Mouse (Mus musculus) ES-E14 (cell line): Measurements from ENCODE around the gene Zfyve27. TPM values are rescaled to one million over a fixed set of nuclear protein-coding genes. Genes with fewer than 3 reads are reported as not detected.

Source experiments
- DNase-seq: peaks from one replicate; pipeline ENCODE4 v3.0.0-alpha.2; 2013; ENCODE audit warnings: low read depth, low spot score
- H3K27ac ChIP-seq: 2 replicates; pipeline ENCODE4 v1.5.1; 2012; ENCODE audit warnings: low read depth, mild to moderate bottlenecking, low read length, moderate library complexity, mixed read lengths; ENCODE audit not compliant: poor library complexity, insufficient read depth, severe bottlenecking
- H3K36me3 ChIP-seq: 2 replicates; pipeline ENCODE4 v1.6.1; 2012; ENCODE audit warnings: mild to moderate bottlenecking, low read length, moderate library complexity, mixed read lengths; ENCODE audit not compliant: control insufficient read depth, poor library complexity, insufficient read depth, severe bottlenecking
- H3K4me1 ChIP-seq, 2 experiments: fragments of 150-350 bp in 1 of 2; sonication (generic) in 1 of 2; 2 replicates each; pipeline ENCODE4 v1.6.1; 2012; ENCODE audit warnings: low read length in 2 of 2, mild to moderate bottlenecking in 1 of 2, mixed read lengths in 1 of 2; ENCODE audit not compliant: control insufficient read depth in 2 of 2, insufficient read depth in 2 of 2, poor library complexity in 1 of 2
- H3K4me3 ChIP-seq, 2 experiments: fragments of 150-350 bp in 1 of 2; sonication (generic) in 1 of 2; 2 replicates each; pipeline ENCODE4 v1.5.1; 2012; ENCODE audit warnings: low read length in 2 of 2, low read depth in 1 of 2, mild to moderate bottlenecking in 1 of 2, mixed read lengths in 1 of 2; ENCODE audit not compliant: insufficient read depth in 1 of 2, poor library complexity in 1 of 2, severe bottlenecking in 1 of 2
- H3K9ac ChIP-seq: 2 replicates; pipeline ENCODE4 v1.6.1; 2012; ENCODE audit warnings: low read depth, mild to moderate bottlenecking, low read length, mixed read lengths; ENCODE audit not compliant: poor library complexity, insufficient read depth, severe bottlenecking
- H3K9me3 ChIP-seq: fragments of 150-350 bp; sonication (generic); 2 replicates; pipeline ENCODE4 v1.6.1; 2012; ENCODE audit warnings: low read depth, mild to moderate bottlenecking, low read length; ENCODE audit not compliant: control insufficient read depth, insufficient read depth
- CHD2 ChIP-seq: IDR thresholded peaks from 2 replicates; pipeline ENCODE4 v1.6.1; 2014; ENCODE audit warnings: mild to moderate bottlenecking, low read depth, low read length, inconsistent platforms
- HCFC1 ChIP-seq: IDR thresholded peaks from 2 replicates; pipeline ENCODE4 v1.6.1; 2012; ENCODE audit warnings: low read length, inconsistent platforms, borderline replicate concordance; ENCODE audit not compliant: insufficient read depth
- MAFK ChIP-seq: IDR thresholded peaks from 2 replicates; pipeline ENCODE4 v1.6.1; 2014; ENCODE audit warnings: mild to moderate bottlenecking, low read depth, low read length, inconsistent platforms; ENCODE audit not compliant: insufficient read depth
- ZC3H11A ChIP-seq: IDR thresholded peaks from 2 replicates; pipeline ENCODE4 v1.6.1; 2012; ENCODE audit warnings: low read depth, mild to moderate bottlenecking, inconsistent platforms, low read length, borderline replicate concordance
- ZNF384 ChIP-seq: IDR thresholded peaks from 2 replicates; pipeline ENCODE4 v1.6.1; 2012; ENCODE audit warnings: low read depth, low read length, inconsistent platforms
- in situ Hi-C, 2 experiments: fragments of 600-800 bp; cut with MboI; formaldehyde crosslinking; loops; one replicate each; pipeline ENCODE4 v1.15.1; 2025; ENCODE audit warnings: low sequenced_read_pairs in 2 of 2, inconsistent platforms in 1 of 2; ENCODE audit not compliant: unreplicated experiment in 2 of 2
- total RNA-seq: library from RNA; depleted of rRNA; stranded (reverse); fragments of 300-350 nt; gene quantifications from 2 replicates; pipeline ENCODE4 v1.2.3, GENCODE M21; 2012

The Zfyve27 gene
- total RNA-seq, 1 experiment = 45.9 TPM

GRCm38 (mm10) chr19:42124684-42125083, 39.1 kb upstream of the Zfyve27 start:
- Histone ChIP-seq H3K4me1 (peaks cover 14 to 15% of the 10 kb centered on the region in 2 experiments), H3K27ac (no peak overlapping the region), H3K9me3 (no peaks in the 10 kb centered on the region), H3K36me3 (peaks cover 43% of the 10 kb centered on the region), H3K4me3 (peak overlapping the region in 1 of 2 experiments; percentile 26; a peak in 1 of 4 replicates), H3K9ac (peak overlapping the region; percentile 23; the same call in 1 of the 2 replicates)
- TF ChIP-seq ZNF384 = no peak
- TF ChIP-seq CHD2 = no peak
- no peak for TF ChIP-seq ZC3H11A
- TF ChIP-seq MAFK = no peak
- TF ChIP-seq HCFC1 = no peak
- DNase-seq = no peak
- in situ Hi-C loops = no loop called here

GRCm38 (mm10) chr19:42125501-42126218, 38.1 kb upstream of the Zfyve27 start:
- Histone ChIP-seq H3K9ac (peak overlapping the region; percentile 10; the same call in 1 of the 2 replicates), H3K4me1 (peaks cover 16 to 22% of the 10 kb centered on the region in 2 experiments), H3K36me3 (peaks cover 37% of the 10 kb centered on the region), H3K9me3 (no peaks in the 10 kb centered on the region), H3K27ac (no peak overlapping the region), H3K4me3 (no peak overlapping the region)
- DNase-seq = no peak
- in situ Hi-C loops = no loop called here
- TF ChIP-seq ZC3H11A (no peak), MAFK (no peak), CHD2 (no peak), ZNF384 (no peak), HCFC1 (no peak)

GRCm38 (mm10) chr19:42126219-42126605, 37.5 kb upstream of the Zfyve27 start:
- in situ Hi-C loops = no loop called here
- TF ChIP-seq CHD2 = no peak
- TF ChIP-seq HCFC1 = no peak
- no peak for TF ChIP-seq ZNF384
- TF ChIP-seq ZC3H11A = no peak
- no peak for TF ChIP-seq MAFK
- peaks cover 20 to 26% of the 10 kb centered on the region in 2 experiments for H3K4me1 ChIP-seq
- H3K27ac ChIP-seq = no peak overlapping the region
- H3K9me3 ChIP-seq = no peaks in the 10 kb centered on the region
- H3K36me3 ChIP-seq = peaks cover 32% of the 10 kb centered on the region
- H3K4me3 ChIP-seq = no peak overlapping the region
- H3K9ac ChIP-seq = peak overlapping the region; percentile 10; the same call in 1 of the 2 replicates
- no peak for DNase-seq

- H3K9me3 ChIP-seq = no peaks in the 10 kb centered on the region
- H3K36me3 ChIP-seq = peaks cover 26% of the 10 kb centered on the region
- no peak overlapping the region for H3K27ac ChIP-seq
- H3K4me3 ChIP-seq = peak overlapping the region; percentile 85 to 100; a peak in 2 of 4 replicates
- DNase-seq = no peak
- H3K9ac ChIP-seq = 0 out of 2 replicates have a peak overlapping the region, but pooled peaks have one; percentile 16
- TF ChIP-seq MAFK = no peak
- no peak for TF ChIP-seq CHD2
- no peak for TF ChIP-seq ZC3H11A
- no peak for TF ChIP-seq ZNF384
- no peak for TF ChIP-seq HCFC1
- in situ Hi-C loops = no loop called here
- peaks cover 24 to 26% of the 10 kb centered on the region in 2 experiments for H3K4me1 ChIP-seq
Observed at GRCm38 (mm10) chr19:42127024-42127423, 36.7 kb upstream of the Zfyve27 start.
